Mouse (Mus musculus) adrenal gland, postnatal 36 days (tissue): ENCODE measurements around the gene Tns1. TPM values are rescaled to one million over a fixed set of nuclear protein-coding genes. Genes with fewer than 3 reads are reported as not detected.

Source experiments
- DNase-seq, 2 experiments: peaks; one replicate each; pipeline ENCODE4 v3.0.0; 2021; ENCODE audit warnings: mixed read lengths in 1 of 2
- total RNA-seq, 2 experiments: library from RNA; stranded (reverse); gene quantifications; 2 replicates each; pipeline ENCODE4 v1.2.3; 2021

Tns1 gene
- total RNA-seq, 2 experiments from 2014 or later: 404 to 411 TPM

GRCm38 (mm10) chr1:74123215-74123614 lies 1.0 kb downstream of the Tns1 start:
- DNase-seq: no peak

DNA sequence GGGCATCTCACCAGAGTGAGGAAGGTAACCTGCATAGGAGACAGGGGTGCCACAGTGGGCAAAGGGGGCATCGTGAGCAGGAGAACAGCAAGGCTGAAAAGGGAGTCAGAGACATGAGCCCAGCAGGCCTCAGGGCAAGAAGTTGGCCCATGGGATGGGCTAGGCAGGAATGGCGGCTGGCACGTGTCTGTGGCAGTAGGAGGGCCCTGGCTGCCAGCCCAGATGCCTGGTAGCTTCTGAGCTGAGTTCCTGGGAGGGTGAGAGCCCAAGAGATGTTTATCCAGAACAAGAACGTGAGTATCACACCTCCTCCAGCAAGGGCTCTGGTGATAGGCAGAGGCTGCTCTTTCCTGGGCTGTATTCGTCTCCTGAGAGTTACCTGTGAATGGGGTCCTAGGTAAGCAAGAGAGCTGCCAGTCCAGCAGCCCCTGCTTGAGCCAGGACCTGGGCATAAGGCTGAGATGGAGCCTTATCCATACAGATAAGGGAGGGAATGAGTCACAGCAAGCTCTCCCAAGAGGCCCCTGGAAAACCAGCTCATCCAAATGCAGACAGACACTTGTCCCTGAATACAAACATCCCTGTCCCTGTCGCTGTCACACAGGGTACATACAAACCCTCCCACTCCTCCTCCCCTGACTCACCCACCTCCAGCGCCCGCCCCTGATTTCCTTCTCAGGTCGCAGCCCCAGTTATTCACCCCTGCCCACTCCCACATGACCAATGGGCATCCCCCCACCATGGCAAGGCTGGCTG lies 2.2 kb downstream of the Tns1 start:
- peak; percentile 74 to 85 for DNase-seq

DNA sequence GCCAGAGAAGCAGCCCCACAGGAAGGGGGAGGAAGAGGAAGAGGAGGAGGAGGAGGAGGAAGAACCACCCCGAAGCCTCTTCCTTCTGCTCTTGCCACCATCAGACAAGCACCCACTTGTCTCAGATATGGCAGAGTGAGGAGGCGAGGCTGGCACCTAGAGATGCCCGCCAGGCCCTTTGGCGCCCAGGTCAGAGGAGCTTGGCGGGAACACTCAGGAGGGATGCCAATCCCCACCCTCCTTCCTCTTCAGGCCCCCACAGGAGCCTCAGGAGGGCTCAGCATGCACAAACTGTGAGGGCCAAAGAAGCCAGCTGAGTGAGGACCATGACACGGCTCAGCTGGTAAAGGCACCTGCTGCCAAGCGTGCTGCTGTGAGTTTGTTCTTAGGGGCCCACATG lies 3.1 kb downstream of the Tns1 start:
- DNase-seq: no peak

DNA sequence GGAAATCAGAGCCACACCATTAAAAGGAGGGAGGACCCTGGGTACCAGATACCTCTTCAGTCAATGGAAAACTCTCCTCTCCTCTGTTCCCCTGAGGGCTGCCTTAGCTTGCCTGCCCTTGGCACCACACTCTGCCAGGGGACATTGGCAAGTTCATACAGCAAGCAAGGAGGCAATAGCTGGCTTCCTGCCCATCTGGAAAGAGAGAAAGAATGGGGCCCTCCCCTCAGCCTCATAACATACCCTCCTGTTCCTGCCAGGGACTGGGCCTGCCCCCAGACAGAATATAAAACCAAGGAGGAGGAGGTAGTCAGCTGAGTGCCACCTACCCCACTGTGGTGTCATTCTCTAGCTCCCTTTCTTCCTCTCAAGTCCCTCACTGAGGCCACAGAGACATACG lies 5.1 kb downstream of the Tns1 start:
- no peak for DNase-seq

- no peak for DNase-seq
These were observed 6.4 kb downstream of the Tns1 start for GRCm38 (mm10) chr1:74117876-74118275.

GRCm38 (mm10) chr1:74113071-74113470 lies 11.2 kb downstream of the Tns1 start:
- no peak for DNase-seq

DNA sequence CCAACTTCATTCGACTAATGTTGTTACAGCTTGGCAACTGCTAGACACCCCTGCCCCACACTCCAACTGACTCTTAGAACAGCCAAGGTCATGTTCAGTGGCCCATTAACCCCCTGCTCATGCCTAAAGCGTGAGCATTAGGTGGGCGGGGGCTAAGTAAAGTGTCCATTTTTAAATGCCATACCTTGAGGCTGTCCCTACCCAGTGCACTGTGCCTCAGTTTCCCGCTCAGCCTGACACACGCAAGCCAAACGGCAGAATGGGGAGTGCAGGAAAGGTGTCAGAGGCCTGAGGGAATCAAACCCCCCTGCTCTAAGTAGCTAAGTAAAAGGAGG lies 12.6 kb downstream of the Tns1 start:
- no peak for DNase-seq

DNA sequence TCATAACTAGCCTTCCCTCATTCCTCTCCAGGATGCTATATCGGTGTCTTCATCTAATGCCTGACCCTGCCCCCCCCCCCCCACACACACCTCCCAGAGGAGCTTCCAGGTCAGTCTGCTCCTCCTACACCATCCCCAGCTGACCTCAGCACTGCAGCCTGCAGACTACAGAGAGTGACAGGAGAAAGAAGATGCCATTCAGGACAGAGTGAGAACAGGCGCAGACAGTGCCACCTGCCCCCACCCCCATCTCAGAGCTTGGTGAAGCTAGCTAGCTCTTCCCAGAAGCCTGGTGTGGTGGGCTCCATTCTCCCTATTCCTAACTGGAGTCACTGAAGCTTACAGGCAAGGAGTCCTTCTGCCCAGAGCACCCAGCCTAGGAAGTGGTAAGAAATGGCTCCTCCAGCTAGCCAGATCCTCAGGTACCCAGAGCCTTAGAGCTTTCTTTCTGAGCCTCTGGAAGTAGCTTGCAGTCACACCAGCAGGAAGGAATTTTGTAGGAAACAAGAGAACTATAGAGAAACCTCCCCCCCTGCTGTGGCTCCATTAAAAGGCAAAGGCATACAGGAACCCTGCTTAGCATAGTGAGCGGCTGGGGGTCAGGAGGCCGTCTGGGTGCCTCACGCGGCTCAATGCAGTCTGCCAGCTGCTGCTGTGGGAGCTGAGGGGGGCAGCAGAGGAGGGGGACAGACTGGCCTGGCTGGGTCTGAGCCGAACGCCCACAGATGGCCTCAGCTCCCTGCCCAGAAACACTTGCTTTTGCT lies 13.1 kb downstream of the Tns1 start:
- DNase-seq: no peak

DNA sequence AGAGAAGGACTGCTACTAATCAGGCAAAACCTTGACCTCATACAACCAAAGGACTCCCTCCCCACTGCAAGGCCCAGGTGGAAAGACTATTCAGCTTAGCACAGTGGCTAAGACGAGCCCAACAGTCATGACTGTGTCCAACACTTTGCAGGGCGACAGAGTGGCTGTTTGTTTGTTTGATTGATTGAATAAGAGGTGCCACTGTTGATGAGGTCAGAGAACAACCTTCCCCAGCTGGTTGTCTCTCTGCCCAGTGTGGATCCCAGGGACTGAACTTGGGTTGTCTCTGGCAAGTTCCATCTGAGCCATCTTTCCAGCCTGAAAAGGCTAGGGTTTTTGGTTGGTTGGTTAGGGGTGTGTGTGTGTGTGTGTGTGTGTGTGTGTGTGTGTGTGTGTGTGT lies 14.6 kb downstream of the Tns1 start:
- DNase-seq: no peak

GRCm38 (mm10) chr1:74107931-74108618 lies 16.2 kb downstream of the Tns1 start:
- DNase-seq: no peak

GRCm38 (mm10) chr1:74106214-74106613 lies 18.0 kb downstream of the Tns1 start:
- no peak for DNase-seq

GRCm38 (mm10) chr1:74105660-74106059 lies 18.6 kb downstream of the Tns1 start:
- DNase-seq: peak in 1 of 2 experiments; percentile 28

GRCm38 (mm10) chr1:74103654-74104353 lies 20.4 kb downstream of the Tns1 start:
- no peak for DNase-seq

DNA sequence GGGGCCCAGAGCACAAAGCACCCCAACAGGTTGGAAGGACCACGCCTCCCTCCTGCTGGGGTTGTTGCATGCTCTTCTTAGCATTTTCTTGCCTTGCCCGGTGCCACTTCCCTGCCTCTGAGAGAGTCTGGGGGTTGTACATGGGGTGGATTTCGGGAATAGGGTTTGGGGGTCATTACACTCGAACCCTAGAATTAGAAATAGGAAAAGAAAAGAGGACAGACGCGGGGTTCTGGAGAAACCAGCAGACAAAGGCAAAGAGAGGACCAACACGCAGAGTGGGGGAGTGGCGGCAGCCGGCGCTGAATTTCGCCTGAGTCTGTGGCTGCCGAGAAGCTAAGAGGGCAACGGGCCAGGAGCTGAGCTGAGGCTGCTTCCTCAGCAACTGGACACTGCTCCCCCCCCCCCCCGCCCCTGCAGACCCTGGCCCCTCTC lies 25.2 kb downstream of the Tns1 start:
- peak in 1 of 2 experiments; percentile 65 for DNase-seq

- DNase-seq: peak; percentile 68 to 72
These were observed 25.9 kb downstream of the Tns1 start for GRCm38 (mm10) chr1:74098004-74099000.

DNA sequence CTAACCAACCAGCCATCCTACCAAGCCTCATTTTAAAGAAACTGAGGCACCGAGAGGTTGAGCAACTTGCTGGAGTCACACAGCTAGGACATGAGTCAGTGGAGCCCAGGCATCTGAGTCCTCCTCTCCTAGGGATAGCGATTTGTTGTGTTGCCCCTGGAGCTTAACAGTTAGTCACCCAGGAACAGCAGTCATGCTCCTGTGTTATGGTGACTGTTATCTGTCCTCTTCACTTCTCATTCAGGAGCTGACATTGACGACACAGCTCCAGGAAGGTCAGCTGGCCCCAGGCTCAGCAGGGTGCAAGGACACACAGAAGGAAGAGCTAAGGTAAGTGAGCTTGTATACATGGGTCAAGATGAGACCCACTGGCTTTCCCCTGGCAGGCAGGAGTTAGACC lies 28.5 kb downstream of the Tns1 start:
- DNase-seq: peak in 1 of 2 experiments; percentile 27

DNA sequence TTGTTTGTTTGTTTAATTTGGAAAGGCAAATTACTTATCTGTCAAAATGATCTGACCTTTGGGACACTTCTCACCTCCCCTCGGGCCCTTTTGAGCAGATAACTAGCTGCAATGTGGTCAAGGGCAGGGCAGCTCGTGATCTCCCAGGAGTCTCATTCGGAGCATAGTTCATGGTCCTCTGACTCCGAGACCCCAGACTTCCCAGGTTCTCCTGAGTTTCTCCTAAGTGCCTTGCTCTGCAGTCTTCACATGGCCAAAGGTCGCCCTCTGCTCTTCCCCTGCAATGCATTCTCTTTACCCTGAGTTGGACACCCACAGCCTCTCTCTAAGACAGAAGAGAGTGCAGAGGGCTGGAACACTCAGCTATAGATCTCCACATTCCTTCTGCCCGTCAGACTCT lies 29.0 kb downstream of the Tns1 start:
- no peak for DNase-seq

DNA sequence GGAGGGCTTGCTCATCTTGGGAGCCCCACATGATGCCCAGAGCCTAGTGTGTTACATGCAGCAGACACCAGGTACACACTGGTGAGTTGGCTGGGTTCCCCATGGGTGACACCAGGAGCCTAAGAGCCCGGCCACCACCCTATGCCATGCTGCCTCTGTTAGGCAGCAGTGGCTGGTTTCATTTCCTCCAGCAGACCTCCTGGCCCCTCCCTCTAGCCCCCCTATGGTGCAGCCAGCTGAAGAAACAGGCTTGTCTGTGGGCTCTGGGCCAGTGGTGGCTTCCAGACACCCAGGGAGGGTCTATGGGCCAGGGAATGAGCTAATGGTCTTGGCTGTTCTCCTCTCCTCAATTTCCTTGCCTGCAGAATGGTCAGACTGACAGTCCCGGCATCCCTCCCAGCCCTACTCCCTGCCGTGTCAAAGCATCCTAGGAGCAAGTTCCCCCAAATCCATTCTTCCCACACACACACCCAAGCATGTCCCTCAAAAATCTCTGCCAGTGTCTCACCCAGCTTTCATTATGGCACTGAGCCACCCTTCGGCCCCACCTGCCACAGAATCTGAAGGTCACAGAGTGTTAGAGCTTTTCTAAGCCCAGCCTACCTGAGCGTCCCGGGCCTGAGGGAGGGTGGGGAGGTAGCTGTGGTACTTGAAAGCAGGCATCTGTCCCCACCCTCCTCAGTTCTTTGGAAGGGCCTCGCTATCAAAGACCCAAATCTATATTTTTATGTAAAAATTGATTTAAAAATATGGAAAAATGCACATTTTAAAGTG lies 29.6 kb downstream of the Tns1 start:
- no peak for DNase-seq

DNA sequence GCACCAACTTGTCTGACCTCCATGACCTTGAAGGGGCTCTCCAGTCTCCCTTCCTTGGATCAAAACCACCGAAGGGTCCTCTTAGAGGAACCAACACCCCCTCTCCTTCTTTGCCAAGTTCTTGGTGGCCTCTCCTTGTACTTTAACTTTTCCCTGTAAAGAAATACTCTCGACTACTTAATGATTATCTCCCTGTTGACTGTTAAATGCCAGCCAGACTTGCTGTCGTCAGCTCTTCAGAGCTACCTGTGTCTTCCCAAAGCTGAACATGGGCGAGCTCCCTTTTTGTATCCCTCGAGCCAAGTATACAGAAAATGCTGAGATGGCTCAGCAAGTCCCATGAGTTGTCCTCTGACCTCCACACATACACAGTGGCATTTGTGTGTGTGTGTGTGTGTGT lies 30.8 kb downstream of the Tns1 start:
- no peak for DNase-seq

DNA sequence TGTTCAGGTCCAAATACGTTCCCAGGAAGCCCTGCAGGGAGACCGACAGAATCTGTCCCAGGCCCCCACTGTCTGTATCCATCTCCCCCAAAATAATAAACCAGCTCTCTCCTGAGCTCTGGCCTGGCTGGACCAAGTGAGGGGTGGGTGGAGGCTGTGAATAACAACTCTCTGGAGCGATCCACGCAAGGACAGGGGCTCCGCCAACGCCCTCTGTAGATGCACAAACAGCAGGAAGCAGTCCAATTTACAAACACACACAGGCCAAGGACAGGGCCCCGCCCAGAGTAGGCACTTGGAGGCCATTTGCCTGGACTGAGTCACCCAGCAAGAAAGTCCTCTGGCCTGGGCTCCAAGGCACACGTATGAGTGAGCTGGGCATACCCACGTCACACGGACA lies 32.0 kb downstream of the Tns1 start:
- peak; percentile 86 to 89 for DNase-seq
